Mouse (Mus musculus) CH12.LX (cell line): ENCODE data around the gene Fbxl17. TPM values are rescaled to one million over a fixed set of nuclear protein-coding genes. Genes with fewer than 3 reads are reported as not detected.

Experiments
- DNase-seq: peaks from one replicate; pipeline ENCODE4 v3.0.0-alpha.2; 2013; ENCODE audit errors: extremely low read depth
- H3K27ac ChIP-seq: 2 replicates; pipeline ENCODE4 v1.5.1; 2012; ENCODE audit warnings: low read depth, mild to moderate bottlenecking, control low read depth, moderate library complexity; ENCODE audit not compliant: insufficient read depth
- H3K27me3 ChIP-seq: replicated peaks from 2 replicates; pipeline ENCODE3; 2012; ENCODE audit warnings: inconsistent platforms
- H3K36me3 ChIP-seq, 2 experiments: replicated peaks in 1 of 2; 2 replicates each; pipeline versions ENCODE3 to v1.6.1; 2012; ENCODE audit warnings: inconsistent platforms in 1 of 2, low read length in 1 of 2, mild to moderate bottlenecking in 1 of 2, mixed read lengths in 1 of 2, moderate library complexity in 1 of 2; ENCODE audit not compliant: control insufficient read depth in 1 of 2, insufficient read depth in 1 of 2
- H3K4me1 ChIP-seq, 2 experiments: 2 replicates each; pipeline ENCODE4 v1.6.1; 2012; ENCODE audit warnings: inconsistent platforms in 1 of 2, moderate library complexity in 1 of 2; ENCODE audit not compliant: insufficient read depth in 2 of 2, control insufficient read depth in 1 of 2
- H3K4me2 ChIP-seq: 2 replicates; pipeline ENCODE4 v1.6.1; 2012; ENCODE audit warnings: low read depth, mild to moderate bottlenecking, control low read depth; ENCODE audit not compliant: poor library complexity, insufficient read depth, severe bottlenecking
- H3K4me3 ChIP-seq, 3 experiments: fragments of 150-350 bp in 1 of 3; sonication (generic) in 1 of 3; replicated peaks in 1 of 3; 2 replicates each; pipeline versions ENCODE3 to v1.5.1; 2011 to 2012; ENCODE audit warnings: low read depth in 2 of 3, low read length in 2 of 3, mild to moderate bottlenecking in 2 of 3, moderate library complexity in 2 of 3, control low read depth in 1 of 3, improper control_type of control experiment in 1 of 3, inconsistent platforms in 1 of 3, mixed read lengths in 1 of 3; ENCODE audit not compliant: poor library complexity in 1 of 3
- H3K79me2 ChIP-seq: replicated peaks from 2 replicates; pipeline ENCODE4 v1.6.1; 2012; ENCODE audit warnings: mild to moderate bottlenecking, moderate library complexity; ENCODE audit not compliant: control insufficient read depth, poor library complexity, insufficient read depth, severe bottlenecking; ENCODE audit errors: extremely low read depth
- H3K9ac ChIP-seq: 2 replicates; pipeline ENCODE4 v1.6.1; 2012; ENCODE audit warnings: low read depth, mild to moderate bottlenecking, control low read depth, moderate library complexity; ENCODE audit not compliant: insufficient read depth
- H3K9me3 ChIP-seq: replicated peaks from 2 replicates; pipeline ENCODE3; 2012; ENCODE audit warnings: low read length, inconsistent platforms, mixed read lengths
- CHD1 ChIP-seq: IDR thresholded peaks from 2 replicates; pipeline ENCODE4 v1.6.1; 2012; ENCODE audit warnings: low read depth, low read length, improper control_type of control experiment, inconsistent platforms
- CHD2 ChIP-seq: IDR thresholded peaks from 2 replicates; pipeline ENCODE4 v1.6.1; 2011; ENCODE audit warnings: low read length, improper control_type of control experiment
- E2F4 ChIP-seq: IDR thresholded peaks from 2 replicates; pipeline ENCODE4 v1.6.1; 2011; ENCODE audit warnings: low read depth, low read length, improper control_type of control experiment; ENCODE audit not compliant: insufficient replicate concordance
- HCFC1 ChIP-seq: IDR thresholded peaks from 2 replicates; pipeline ENCODE4 v1.6.1; 2012; ENCODE audit warnings: low read depth, mild to moderate bottlenecking, inconsistent platforms, low read length, improper control_type of control experiment
- IRF4 ChIP-seq: IDR thresholded peaks from 2 replicates; pipeline ENCODE4 v1.6.1; 2014; ENCODE audit warnings: low read depth, mild to moderate bottlenecking, inconsistent platforms, low read length, improper control_type of control experiment
- JUND ChIP-seq: conservative IDR thresholded peaks from 2 replicates; pipeline ENCODE4 v1.6.1; 2011; ENCODE audit warnings: low read depth, low read length, improper control_type of control experiment
- KAT2A ChIP-seq: IDR thresholded peaks from 2 replicates; pipeline ENCODE4 v1.6.1; 2012; ENCODE audit warnings: low read length, improper control_type of control experiment, inconsistent platforms; ENCODE audit not compliant: insufficient replicate concordance
- MAFK ChIP-seq: IDR thresholded peaks from 2 replicates; pipeline ENCODE4 v1.6.1; 2011; ENCODE audit warnings: low read length, improper control_type of control experiment; ENCODE audit not compliant: insufficient replicate concordance
- MAZ ChIP-seq: IDR thresholded peaks from 2 replicates; pipeline ENCODE4 v1.6.1; 2012; ENCODE audit warnings: low read depth, mild to moderate bottlenecking, inconsistent platforms, low read length, improper control_type of control experiment, moderate library complexity
- MYC ChIP-seq: IDR thresholded peaks from 2 replicates; pipeline ENCODE4 v1.6.1; 2011; ENCODE audit warnings: low read depth, mild to moderate bottlenecking, improper control_type of control experiment, low read length
- NELFE ChIP-seq: IDR thresholded peaks from 2 replicates; pipeline ENCODE4 v1.6.1; 2011; ENCODE audit warnings: low read depth, low read length, improper control_type of control experiment
- NRF1 ChIP-seq: IDR thresholded peaks from 2 replicates; pipeline ENCODE4 v1.6.1; 2014; ENCODE audit warnings: low read depth, mild to moderate bottlenecking, inconsistent platforms, low read length, improper control_type of control experiment, moderate library complexity
- PAX5 ChIP-seq: IDR thresholded peaks from 2 replicates; pipeline ENCODE4 v1.6.1; 2012; ENCODE audit warnings: low read length, inconsistent platforms, mixed read lengths
- RCOR1 ChIP-seq: conservative IDR thresholded peaks from 2 replicates; pipeline ENCODE4 v1.6.1; 2012; ENCODE audit warnings: low read depth, mild to moderate bottlenecking, inconsistent platforms, low read length, improper control_type of control experiment
- TCF12 ChIP-seq: IDR thresholded peaks from 2 replicates; pipeline ENCODE4 v1.6.1; 2014; ENCODE audit warnings: low read depth, mild to moderate bottlenecking, inconsistent platforms, low read length, improper control_type of control experiment
- UBTF ChIP-seq: IDR thresholded peaks from 2 replicates; pipeline ENCODE4 v1.6.1; 2012; ENCODE audit warnings: low read depth, mild to moderate bottlenecking, inconsistent platforms, low read length, improper control_type of control experiment, moderate library complexity
- USF2 ChIP-seq: conservative IDR thresholded peaks from 2 replicates; pipeline ENCODE4 v1.6.1; 2011; ENCODE audit warnings: low read depth, low read length, improper control_type of control experiment
- ZC3H11A ChIP-seq: IDR thresholded peaks from 2 replicates; pipeline ENCODE4 v1.6.1; 2012; ENCODE audit warnings: low read depth, mild to moderate bottlenecking, inconsistent platforms, low read length, improper control_type of control experiment
- ZMIZ1 ChIP-seq: IDR thresholded peaks from 2 replicates; pipeline ENCODE4 v1.6.1; 2012; ENCODE audit warnings: low read depth, mild to moderate bottlenecking, inconsistent platforms, low read length, improper control_type of control experiment
- ZNF384 ChIP-seq: IDR thresholded peaks from 2 replicates; pipeline ENCODE4 v1.6.1; 2012; ENCODE audit warnings: low read depth, low read length, improper control_type of control experiment, inconsistent platforms
- dilution Hi-C: fragments of 300-500 bp; cut with MboI; formaldehyde crosslinking; loops from 2 replicates; pipeline ENCODE4 v1.14.3; 2020; ENCODE audit warnings: low sequenced_read_pairs; ENCODE audit not compliant: extremely low pct_unique_long_range_greater_than_20kb, extremely low pct_ligation_motif_present
- in situ Hi-C: fragments of 300-500 bp; cut with MboI; formaldehyde crosslinking; loops from 3 replicates; pipeline ENCODE4 v1.14.3; 2019; ENCODE audit warnings: low sequenced_read_pairs, low pct_ligation_motif_present, low pct_unique_long_range_greater_than_20kb, mixed read lengths
- polyA plus RNA-seq: library from polyadenylated mRNA; unstranded; fragments of >175 nt; gene quantifications from 2 replicates; pipeline ENCODE4 v1.2.1, GENCODE M21; 2012; ENCODE audit warnings: low read depth; ENCODE audit not compliant: insufficient read length
- total RNA-seq, 2 experiments: library from RNA; depleted of rRNA; stranded (reverse); fragments of 300-350 nt in 1 of 2; fragments of >200 nt in 1 of 2; gene quantifications; 2 replicates each; pipeline ENCODE4 v1.2.3; 2012 to 2014

The Fbxl17 gene
- total and polyA plus RNA-seq, 3 experiments: 4.0 to 6.9 (median 4.3) TPM

- in situ Hi-C loops: no loop called here
- Histone ChIP-seq H3K4me3 (no peak overlapping the region), H3K36me3 (peaks cover 4% of the 10 kb centered on the region in 2 experiments), H3K79me2 (no peaks in the 10 kb centered on the region)
- TF ChIP-seq JUND (no peak), MAFK (peak; percentile 85)
- TF ChIP-seq, all 38 proteins: peak for 1
- no peak for DNase-seq
- H3K9me3 ChIP-seq: no peaks in the 10 kb centered on the region
- dilution Hi-C loops: no loop called here
- no peaks in the 10 kb centered on the region for H3K27me3 ChIP-seq
- no peak overlapping the region for H3K9ac ChIP-seq
- H3K4me2 ChIP-seq: no peak overlapping the region
- H3K4me1 ChIP-seq: peaks cover 0 to 12% of the 10 kb centered on the region in 2 experiments; a peak in 2 of 4 replicates
- no peak overlapping the region for H3K27ac ChIP-seq
Observed at GRCm38 (mm10) chr17:63259091-63259490, 240.7 kb downstream of the Fbxl17 start.

GRCm38 (mm10) chr17:63246144-63246619 is 253.6 kb downstream of the Fbxl17 start:
- Histone ChIP-seq H3K79me2 (no peaks in the 10 kb centered on the region), H3K4me3 (no peak overlapping the region), H3K9ac (no peak overlapping the region), H3K4me2 (no peak overlapping the region), H3K27ac (no peak overlapping the region), H3K9me3 (no peaks in the 10 kb centered on the region), H3K36me3 (peaks cover 0 to 15% of the 10 kb centered on the region in 2 experiments), H3K4me1 (no peaks in the 10 kb centered on the region), H3K27me3 (no peaks in the 10 kb centered on the region)
- DNase-seq: no peak
- in situ Hi-C loops (no loop called here), dilution Hi-C loops (no loop called here)
- TF ChIP-seq IRF4 (no peak), HCFC1 (no peak), NELFE (no peak), USF2 (no peak)

- Histone ChIP-seq H3K9ac (no peak overlapping the region), H3K4me1 (no peaks in the 10 kb centered on the region), H3K4me3 (no peak overlapping the region), H3K27me3 (no peaks in the 10 kb centered on the region), H3K9me3 (no peaks in the 10 kb centered on the region), H3K36me3 (peaks cover 0 to 15% of the 10 kb centered on the region in 2 experiments), H3K4me2 (no peak overlapping the region), H3K79me2 (no peaks in the 10 kb centered on the region), H3K27ac (no peak overlapping the region)
- in situ Hi-C loops (no loop called here), dilution Hi-C loops (no loop called here)
- TF ChIP-seq NRF1: no peak
- TF ChIP-seq MAZ: no peak
- no peak for TF ChIP-seq MYC
- TF ChIP-seq UBTF: no peak
- TF ChIP-seq TCF12: no peak
- TF ChIP-seq KAT2A: no peak
- TF ChIP-seq ZC3H11A: no peak
- no peak for TF ChIP-seq E2F4
- TF ChIP-seq ZNF384: no peak
- no peak for TF ChIP-seq CHD1
- no peak for TF ChIP-seq NELFE
- TF ChIP-seq ZMIZ1: no peak
- TF ChIP-seq PAX5: no peak
- TF ChIP-seq MAFK: no peak
- TF ChIP-seq RCOR1: no peak
- no peak for TF ChIP-seq CHD2
- no peak for DNase-seq
Observed at GRCm38 (mm10) chr17:63245472-63245871, 254.3 kb downstream of the Fbxl17 start.
